Mouse (Mus musculus): ENCODE data around the gene Gm43552. TPM values are rescaled to one million over a fixed set of nuclear protein-coding genes. Genes with fewer than 3 reads are reported as not detected.

The Gm43552 gene
- polyA plus RNA-seq, 1 experiment from 2014 or later, result not detected

GRCm38 (mm10) chr5:65428321-65428720, 64.3 kb downstream of the Gm43552 start:
- Histone ChIP-seq H3K27me3 (no peaks in the 10 kb centered on the region), H3K9me3 (no peaks in the 10 kb centered on the region), H3K9ac (no peak overlapping the region), H3K4me2 (replicated peaks) (no peak overlapping the region), H3K4me1 (0 out of 2 replicates have a peak, but pooled peaks cover 13% of the 10 kb centered on the region), H3K36me3 (peaks cover 45% of the 10 kb centered on the region), H3K4me3 (no peak overlapping the region), H3K27ac (no peak overlapping the region)
- no peak for ATAC-seq (ENCODE audit: low FRiP score, low read depth)
- WGBS, result 53% methylated on average over 4 of the region's 4 CpGs

- no peak overlapping the region for H3K9ac ChIP-seq
- peaks cover 72% of the 10 kb centered on the region for H3K36me3 ChIP-seq
- no peak overlapping the region for H3K27ac ChIP-seq
- 0 out of 2 replicates have a peak, but pooled peaks cover under 1% of the 10 kb centered on the region for H3K4me1 ChIP-seq
- no peak overlapping the region for H3K4me3 ChIP-seq
- H3K4me2 ChIP-seq (replicated peaks), result no peak overlapping the region
- H3K27me3 ChIP-seq, result no peaks in the 10 kb centered on the region
- ATAC-seq (ENCODE audit: low FRiP score, low read depth), result no peak
- 90% methylated on average over 5 of the region's 5 CpGs for WGBS
- no peaks in the 10 kb centered on the region for H3K9me3 ChIP-seq
These were observed 67.4 kb downstream of the Gm43552 start for GRCm38 (mm10) chr5:65425251-65425650.

GRCm38 (mm10) chr5:65424215-65424614, 68.4 kb downstream of the Gm43552 start:
- Histone ChIP-seq H3K36me3 (peaks cover 81% of the 10 kb centered on the region), H3K9me3 (no peaks in the 10 kb centered on the region), H3K27me3 (no peaks in the 10 kb centered on the region), H3K4me2 (replicated peaks) (no peak overlapping the region), H3K4me1 (no peaks in the 10 kb centered on the region), H3K4me3 (no peak overlapping the region), H3K27ac (no peak overlapping the region), H3K9ac (no peak overlapping the region)
- no peak for ATAC-seq (ENCODE audit: low FRiP score, low read depth)
- WGBS, result 97% methylated on average over 6 of the region's 6 CpGs

GRCm38 (mm10) chr5:65422803-65423202, 69.8 kb downstream of the Gm43552 start:
- Histone ChIP-seq H3K9ac (no peak overlapping the region), H3K4me3 (no peak overlapping the region), H3K4me1 (no peaks in the 10 kb centered on the region), H3K4me2 (replicated peaks) (no peak overlapping the region), H3K36me3 (peaks cover 91% of the 10 kb centered on the region), H3K27ac (no peak overlapping the region), H3K9me3 (no peaks in the 10 kb centered on the region), H3K27me3 (no peaks in the 10 kb centered on the region)
- 88% methylated on average over 8 of the region's 8 CpGs for WGBS
- no peak for ATAC-seq (ENCODE audit: low FRiP score, low read depth)

- H3K36me3 ChIP-seq, result peaks cover 92% of the 10 kb centered on the region
- H3K4me3 ChIP-seq, result no peak overlapping the region
- H3K9me3 ChIP-seq, result no peaks in the 10 kb centered on the region
- no peak overlapping the region for H3K9ac ChIP-seq
- no peak for ATAC-seq (ENCODE audit: low FRiP score, low read depth)
- peaks cover 7% of the 10 kb centered on the region for H3K4me1 ChIP-seq
- no peak overlapping the region for H3K4me2 ChIP-seq (replicated peaks)
- no peak overlapping the region for H3K27ac ChIP-seq
- WGBS, result 46% methylated on average over 6 of the region's 6 CpGs
- no peaks in the 10 kb centered on the region for H3K27me3 ChIP-seq
These were observed 71.8 kb downstream of the Gm43552 start for GRCm38 (mm10) chr5:65420822-65421221.

GRCm38 (mm10) chr5:65419136-65419535, 73.5 kb downstream of the Gm43552 start:
- no peak overlapping the region for H3K4me3 ChIP-seq
- H3K4me1 ChIP-seq, result peaks cover 13% of the 10 kb centered on the region
- no peaks in the 10 kb centered on the region for H3K9me3 ChIP-seq
- 87% methylated on average over 10 of the region's 10 CpGs for WGBS
- no peak overlapping the region for H3K27ac ChIP-seq
- H3K4me2 ChIP-seq (replicated peaks), result no peak overlapping the region
- peaks cover 87% of the 10 kb centered on the region for H3K36me3 ChIP-seq
- ATAC-seq (ENCODE audit: low FRiP score, low read depth), result no peak
- no peak overlapping the region for H3K9ac ChIP-seq
- no peaks in the 10 kb centered on the region for H3K27me3 ChIP-seq

- peak; percentile 80 for ATAC-seq (ENCODE audit: low FRiP score, low read depth)
- Histone ChIP-seq H3K36me3 (peaks cover 75% of the 10 kb centered on the region), H3K4me3 (no peak overlapping the region), H3K27me3 (no peaks in the 10 kb centered on the region), H3K4me1 (peaks cover 13% of the 10 kb centered on the region), H3K9ac (peak overlapping the region; percentile 54), H3K9me3 (no peaks in the 10 kb centered on the region), H3K4me2 (replicated peaks) (peak overlapping the region; percentile 41), H3K27ac (peak overlapping the region; percentile 87)
- WGBS, result 18% methylated on average over 26 of the region's 26 CpGs
These were observed 76.8 kb downstream of the Gm43552 start for GRCm38 (mm10) chr5:65415653-65416458.

- H3K27ac ChIP-seq, result no peak overlapping the region
- peaks cover 71% of the 10 kb centered on the region for H3K36me3 ChIP-seq
- H3K4me3 ChIP-seq, result no peak overlapping the region
- H3K4me1 ChIP-seq, result no peaks in the 10 kb centered on the region
- no peaks in the 10 kb centered on the region for H3K27me3 ChIP-seq
- no peak overlapping the region for H3K9ac ChIP-seq
- H3K9me3 ChIP-seq, result no peaks in the 10 kb centered on the region
- no peak for ATAC-seq (ENCODE audit: low FRiP score, low read depth)
- WGBS, result 61% methylated on average over 12 of the region's 12 CpGs
- no peak overlapping the region for H3K4me2 ChIP-seq (replicated peaks)
These were observed 84.6 kb downstream of the Gm43552 start for GRCm38 (mm10) chr5:65407989-65408388.

- H3K4me3 ChIP-seq, result no peak overlapping the region
- no peak overlapping the region for H3K9ac ChIP-seq
- H3K4me2 ChIP-seq (replicated peaks), result no peak overlapping the region
- H3K9me3 ChIP-seq, result no peaks in the 10 kb centered on the region
- no peak for ATAC-seq (ENCODE audit: low FRiP score, low read depth)
- H3K36me3 ChIP-seq, result peaks cover 88% of the 10 kb centered on the region
- H3K4me1 ChIP-seq, result no peaks in the 10 kb centered on the region
- no peaks in the 10 kb centered on the region for H3K27me3 ChIP-seq
- 35% methylated on average over 2 of the region's 2 CpGs for WGBS
- no peak overlapping the region for H3K27ac ChIP-seq
These were observed 91.2 kb downstream of the Gm43552 start for GRCm38 (mm10) chr5:65401251-65401994.

GRCm38 (mm10) chr5:65394425-65394824, 98.2 kb downstream of the Gm43552 start:
- WGBS, result 94% methylated on average over 7 of the region's 7 CpGs
- H3K9ac ChIP-seq, result no peak overlapping the region
- no peak overlapping the region for H3K4me2 ChIP-seq (replicated peaks)
- ATAC-seq (ENCODE audit: low FRiP score, low read depth), result no peak
- peaks cover 58% of the 10 kb centered on the region for H3K36me3 ChIP-seq
- no peak overlapping the region for H3K4me3 ChIP-seq
- H3K27me3 ChIP-seq, result no peaks in the 10 kb centered on the region
- H3K27ac ChIP-seq, result no peak overlapping the region
- peaks cover 10% of the 10 kb centered on the region for H3K4me1 ChIP-seq
- no peaks in the 10 kb centered on the region for H3K9me3 ChIP-seq

GRCm38 (mm10) chr5:65391753-65392152, 100.9 kb downstream of the Gm43552 start:
- 4% methylated on average over 12 of the region's 12 CpGs for WGBS
- peaks cover 19% of the 10 kb centered on the region for H3K4me1 ChIP-seq

More at GRCm38 (mm10) chr5:65391753-65392152, 100.9 kb downstream of the Gm43552 start:
- Histone ChIP-seq H3K9me3 (no peaks in the 10 kb centered on the region), H3K36me3 (peaks cover 58% of the 10 kb centered on the region), H3K27me3 (no peaks in the 10 kb centered on the region), H3K9ac (peak overlapping the region; percentile 81), H3K27ac (no peak overlapping the region; the same call in 1 of the 2 replicates), H3K4me2 (replicated peaks) (peak overlapping the region; percentile 76), H3K4me3 (peak overlapping the region; percentile 99)
- no peak for ATAC-seq (ENCODE audit: low FRiP score, low read depth)

Data from limb, embryonic 13.5 days (tissue).